Mouse (Mus musculus): ENCODE measurements around the gene Col9a2.
A peak's percentile ranks its signal among the peaks of the same experiment; 100 is the strongest.

The Col9a2 gene

DNA sequence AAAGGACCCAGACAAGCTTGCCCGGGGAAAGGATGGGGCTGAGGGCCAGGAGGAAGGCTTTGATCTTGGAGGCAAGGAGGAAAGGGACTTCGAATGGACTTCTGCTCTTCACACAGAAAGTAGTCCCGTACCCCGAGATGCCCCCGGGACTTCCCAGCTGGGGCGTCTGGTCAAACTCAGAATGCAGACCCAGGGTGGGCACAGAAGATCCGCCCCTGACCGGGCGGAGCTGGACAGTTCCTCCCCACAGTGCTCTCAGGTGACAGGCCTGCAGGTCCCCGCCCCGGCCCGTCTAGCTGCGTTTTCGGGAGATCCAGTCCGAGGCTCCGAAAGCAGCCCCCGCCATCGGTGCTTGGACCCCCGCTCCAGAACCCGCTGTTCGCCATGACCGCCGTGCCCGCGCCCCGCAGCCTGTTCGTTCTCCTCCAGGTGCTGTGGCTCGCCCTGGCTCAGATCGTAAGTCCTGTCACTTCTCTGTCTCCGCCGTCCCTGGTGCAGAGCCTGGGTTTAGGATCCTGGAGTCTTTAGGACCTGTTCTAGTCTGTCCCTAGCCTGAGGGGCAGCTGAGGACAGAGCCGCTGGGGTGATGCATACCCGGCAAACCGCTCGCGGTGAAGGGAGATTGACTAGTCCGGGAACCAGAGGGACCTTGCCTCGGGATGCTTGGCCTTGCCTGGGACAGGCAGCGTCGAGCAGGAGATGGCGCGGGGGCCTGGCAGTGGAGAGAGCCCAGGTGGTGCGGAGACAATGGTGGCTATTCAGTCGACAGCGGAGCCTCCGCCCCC, at the start of gene Col9a2:
TSS of gene Col9a2 (plus strand) at position 55 of the 785 bp plus-strand sequence.
- DNase-seq (ENCODE audit: low spot score): peak; percentile 52

DNA sequence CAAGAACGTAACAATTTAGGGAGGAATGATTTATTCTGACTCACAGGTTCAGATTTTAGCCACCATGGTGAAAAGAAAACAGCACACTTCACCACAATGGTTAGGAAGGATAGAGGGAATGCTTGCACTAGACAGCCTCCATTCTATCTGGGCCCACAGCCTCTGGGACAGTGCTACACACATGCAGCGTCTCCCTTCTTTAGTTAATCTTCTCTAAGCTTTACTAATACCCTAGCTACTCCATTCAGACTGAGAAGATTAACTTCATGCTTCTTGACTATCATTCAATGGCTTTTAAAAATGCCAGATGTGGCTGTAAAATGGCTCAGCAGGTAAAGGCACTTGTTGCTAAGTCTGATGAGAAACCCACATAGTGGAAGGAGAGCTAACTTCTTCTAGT, 46.9 kb upstream of the Col9a2 start:
- no peak for DNase-seq (ENCODE audit: low spot score)

DNA sequence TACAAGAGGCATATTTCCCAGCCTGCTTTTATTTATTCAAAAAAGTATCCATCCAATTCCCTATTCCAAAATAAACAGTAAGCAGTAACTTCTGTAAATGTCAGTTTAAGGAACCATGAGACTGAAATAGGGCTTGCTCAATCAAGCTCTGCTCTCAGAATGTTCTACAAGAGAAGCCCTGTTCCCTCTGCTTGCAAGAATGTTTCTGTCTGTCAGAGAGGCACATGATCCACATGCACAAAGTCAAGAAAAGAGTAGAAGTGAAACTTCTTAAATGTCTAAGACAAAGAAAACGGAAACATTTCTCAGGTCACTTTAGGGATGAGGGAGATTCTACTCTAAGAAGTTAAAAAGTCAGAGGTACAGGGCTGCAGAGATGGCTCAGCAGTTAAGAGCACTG, 46.2 kb upstream of the Col9a2 start:
- no peak for DNase-seq (ENCODE audit: low spot score)

DNA sequence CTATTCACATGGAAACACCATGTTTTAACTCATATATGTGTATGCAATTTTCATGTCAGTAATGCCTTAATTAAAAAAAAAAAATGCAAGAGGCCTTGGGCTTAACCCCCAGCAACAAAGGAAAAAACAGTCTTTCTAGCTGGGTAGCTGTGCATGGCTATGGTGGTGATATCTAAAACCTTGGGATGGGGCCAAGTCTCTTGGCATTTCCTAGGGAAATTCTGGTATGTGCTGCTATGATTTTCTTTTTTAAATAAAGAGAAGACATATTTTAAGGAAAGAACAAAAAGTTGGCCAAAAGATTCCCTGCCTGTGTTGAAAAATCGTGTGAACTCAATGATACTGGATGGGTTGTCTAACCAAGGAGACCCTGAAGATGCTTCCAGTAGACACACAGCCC, 43.3 kb upstream of the Col9a2 start:
- DNase-seq (ENCODE audit: low spot score): no peak

DNA sequence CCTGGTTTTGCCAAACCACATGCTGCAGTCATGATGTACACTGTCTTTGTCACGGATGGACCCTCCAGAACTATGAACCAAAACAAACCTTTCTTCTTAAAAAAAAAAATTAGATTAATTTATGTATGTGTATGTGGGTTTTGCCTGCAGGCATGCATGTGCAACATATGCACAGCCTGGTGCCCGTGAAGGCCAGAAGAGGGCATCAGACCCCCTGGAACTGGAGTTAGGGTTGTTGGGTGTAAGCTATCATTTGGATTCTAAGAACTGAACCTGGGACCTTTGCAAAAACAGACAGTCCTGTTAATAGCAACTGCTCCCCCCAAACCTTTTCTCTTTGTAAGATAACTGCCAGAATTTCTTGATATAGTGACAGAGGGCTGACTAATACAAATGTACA, 38.1 kb upstream of the Col9a2 start:
- DNase-seq (ENCODE audit: low spot score): no peak

DNA sequence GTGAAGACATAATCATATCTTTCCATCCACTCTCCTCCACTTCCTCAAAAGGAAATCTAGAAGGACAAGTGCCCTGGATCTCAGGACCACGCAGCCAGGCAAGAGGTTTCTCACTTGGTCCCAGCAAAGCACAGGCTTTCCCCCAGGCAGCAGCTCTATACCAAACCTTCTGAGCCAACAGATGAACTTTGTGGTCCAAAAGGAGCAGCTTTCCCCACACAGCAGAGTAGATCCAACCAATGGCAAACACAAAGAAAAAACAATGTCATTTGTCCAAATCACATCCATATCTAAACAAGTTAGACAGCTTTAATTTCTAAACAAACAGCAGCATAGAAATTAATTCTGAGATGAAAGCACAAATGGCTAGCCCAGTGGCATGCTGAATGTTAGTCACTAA, 37.5 kb upstream of the Col9a2 start:
- no peak for DNase-seq (ENCODE audit: low spot score)

DNA sequence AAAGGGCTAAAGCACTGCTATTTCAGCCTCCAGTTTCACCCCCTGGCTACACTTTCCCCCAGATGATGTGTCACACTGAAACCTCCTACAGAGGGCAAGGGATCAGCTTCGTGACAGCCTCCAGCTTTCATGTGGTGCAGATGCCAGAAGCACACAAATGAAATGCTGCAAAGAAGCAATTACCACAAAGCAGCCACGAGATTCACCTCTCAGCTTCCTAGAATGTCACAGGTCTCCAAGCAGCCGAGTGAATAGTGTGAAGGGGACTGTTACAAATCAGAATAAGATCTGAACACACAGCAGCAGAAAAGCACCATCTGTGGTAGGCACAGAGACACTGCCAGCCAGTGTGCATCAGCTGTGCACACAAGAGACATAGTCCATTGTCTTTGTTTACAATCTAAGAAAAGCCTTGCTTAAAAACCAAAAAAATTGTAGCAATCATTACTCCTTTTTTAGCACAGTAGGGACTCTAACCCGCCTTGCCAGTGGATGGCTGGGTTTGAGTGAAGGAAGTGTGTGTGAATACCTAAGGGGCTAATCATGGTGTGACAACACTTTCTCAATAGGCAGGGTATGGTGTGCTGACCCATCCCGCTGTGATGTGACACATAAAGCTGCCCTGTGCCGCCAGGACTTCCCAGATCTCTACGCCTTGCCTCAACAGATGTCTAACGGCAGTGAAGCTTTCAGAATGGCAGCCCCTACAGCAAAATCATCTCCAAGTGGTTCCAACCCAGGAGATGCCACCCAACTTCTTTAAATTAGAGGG, 36.6 kb upstream of the Col9a2 start:
- peak; percentile 65 for DNase-seq (ENCODE audit: low spot score)

DNA sequence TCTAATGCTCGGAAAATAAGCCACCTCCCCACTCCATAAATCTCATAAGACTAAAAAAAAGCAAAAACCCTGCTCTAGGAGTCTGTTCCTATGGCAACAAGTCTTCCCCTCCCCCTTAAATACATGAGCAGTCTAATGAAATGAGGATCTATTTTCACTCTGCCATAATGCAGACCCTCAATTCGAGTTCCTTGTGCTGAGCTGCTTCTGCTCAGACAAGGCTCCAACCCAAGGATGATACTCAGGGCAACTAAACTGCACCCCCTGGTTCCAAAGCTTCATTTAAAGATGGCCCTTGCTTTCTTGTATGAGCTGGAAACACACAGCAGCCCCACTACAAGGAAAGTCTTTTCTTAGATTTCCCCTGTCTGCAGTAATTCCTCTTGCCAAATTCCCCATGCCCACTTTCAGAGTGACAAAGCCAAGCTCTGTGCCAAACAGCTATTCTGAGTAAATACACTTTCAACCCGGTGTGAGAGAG, 35.5 kb upstream of the Col9a2 start:
- peak; percentile 53 for DNase-seq (ENCODE audit: low spot score)

DNA sequence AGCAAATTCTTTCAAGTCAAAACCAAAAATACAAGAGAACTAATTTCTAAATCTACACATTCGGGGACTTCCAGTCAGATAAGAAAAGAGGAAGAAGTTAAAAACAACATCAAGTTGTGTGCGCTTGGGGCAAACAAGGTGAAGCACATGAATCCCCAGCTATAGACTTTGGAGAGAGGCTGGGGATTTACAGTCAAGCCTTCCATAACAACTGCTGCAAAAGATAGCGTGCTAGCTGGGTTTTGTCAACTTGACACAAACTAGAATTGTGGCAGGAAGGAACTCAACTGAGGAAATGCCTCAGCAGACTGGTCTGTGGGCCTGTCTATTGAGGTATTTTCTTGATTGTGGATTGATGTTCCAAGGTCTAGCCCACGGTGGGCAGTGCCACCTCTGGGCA, 34.5 kb upstream of the Col9a2 start:
- DNase-seq (ENCODE audit: low spot score): no peak

DNA sequence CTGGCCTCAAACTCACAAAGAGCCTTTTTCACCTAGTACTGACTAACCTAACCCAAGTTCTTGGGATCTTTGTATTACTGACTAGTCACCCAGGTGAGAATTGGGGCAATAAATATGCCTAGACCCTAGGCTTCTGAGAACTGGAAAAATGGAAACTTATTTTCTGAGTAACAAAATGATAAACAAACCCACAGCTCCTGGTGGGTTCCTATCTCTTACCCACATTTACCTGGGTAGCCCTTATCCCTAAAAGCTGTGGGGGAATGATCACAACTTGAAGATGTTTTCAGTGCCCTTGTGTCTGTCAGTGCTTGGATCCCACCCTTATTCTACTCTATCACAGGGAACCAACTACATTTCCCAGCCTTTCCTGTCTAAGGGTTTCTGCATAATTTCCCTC, 32.2 kb upstream of the Col9a2 start:
- no peak for DNase-seq (ENCODE audit: low spot score)

DNA sequence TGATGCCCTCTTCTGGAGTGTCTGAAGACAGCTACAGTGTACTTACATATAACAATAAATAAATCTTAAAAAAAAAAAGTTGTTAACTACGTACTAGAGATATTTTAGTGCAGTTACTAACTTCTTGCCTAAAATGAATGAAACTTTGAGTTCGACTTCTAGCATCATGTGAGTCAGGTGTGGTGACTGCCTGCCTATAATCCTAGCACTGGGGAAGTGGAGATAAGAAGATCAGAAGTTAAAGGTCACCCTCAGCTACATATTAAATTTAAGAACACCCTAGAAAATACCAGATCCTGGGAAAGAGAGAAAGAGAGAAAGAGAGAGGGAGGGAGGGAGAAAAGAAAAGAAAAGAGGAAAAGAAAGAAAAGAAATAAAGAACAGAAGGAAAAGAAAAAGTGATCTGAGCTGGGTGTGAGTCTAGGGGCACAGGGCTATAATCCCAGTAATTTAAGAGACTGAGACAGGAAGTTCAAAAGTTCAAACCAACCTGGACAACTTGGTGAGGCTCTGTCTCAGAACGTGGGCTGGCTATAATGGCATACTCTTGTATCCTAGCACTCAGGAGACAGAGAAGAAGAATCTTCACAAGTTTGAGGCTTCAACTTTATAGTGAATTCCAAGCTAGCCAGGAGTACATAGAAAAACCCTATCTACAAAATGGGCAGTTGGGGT, 31.0 kb upstream of the Col9a2 start:
- no peak for DNase-seq (ENCODE audit: low spot score)

DNA sequence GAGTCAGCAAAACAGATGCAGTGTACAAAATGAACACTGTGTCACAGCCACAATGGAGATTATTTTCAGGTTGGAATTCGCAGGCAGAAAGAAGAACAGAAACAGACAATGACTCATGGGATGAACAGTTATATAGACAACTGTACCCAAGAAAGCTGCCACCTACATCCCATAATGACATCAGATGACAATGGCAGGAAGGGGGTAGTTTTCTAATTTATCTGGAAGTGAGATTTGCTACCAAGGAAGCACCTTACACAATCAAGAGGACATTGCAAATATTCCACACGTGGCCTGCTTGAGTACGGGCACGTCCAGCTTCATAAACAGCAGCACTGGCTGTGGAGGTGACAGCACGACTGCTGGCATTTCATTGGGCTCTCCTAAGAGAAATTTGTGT, 30.0 kb upstream of the Col9a2 start:
- DNase-seq (ENCODE audit: low spot score): no peak

DNA sequence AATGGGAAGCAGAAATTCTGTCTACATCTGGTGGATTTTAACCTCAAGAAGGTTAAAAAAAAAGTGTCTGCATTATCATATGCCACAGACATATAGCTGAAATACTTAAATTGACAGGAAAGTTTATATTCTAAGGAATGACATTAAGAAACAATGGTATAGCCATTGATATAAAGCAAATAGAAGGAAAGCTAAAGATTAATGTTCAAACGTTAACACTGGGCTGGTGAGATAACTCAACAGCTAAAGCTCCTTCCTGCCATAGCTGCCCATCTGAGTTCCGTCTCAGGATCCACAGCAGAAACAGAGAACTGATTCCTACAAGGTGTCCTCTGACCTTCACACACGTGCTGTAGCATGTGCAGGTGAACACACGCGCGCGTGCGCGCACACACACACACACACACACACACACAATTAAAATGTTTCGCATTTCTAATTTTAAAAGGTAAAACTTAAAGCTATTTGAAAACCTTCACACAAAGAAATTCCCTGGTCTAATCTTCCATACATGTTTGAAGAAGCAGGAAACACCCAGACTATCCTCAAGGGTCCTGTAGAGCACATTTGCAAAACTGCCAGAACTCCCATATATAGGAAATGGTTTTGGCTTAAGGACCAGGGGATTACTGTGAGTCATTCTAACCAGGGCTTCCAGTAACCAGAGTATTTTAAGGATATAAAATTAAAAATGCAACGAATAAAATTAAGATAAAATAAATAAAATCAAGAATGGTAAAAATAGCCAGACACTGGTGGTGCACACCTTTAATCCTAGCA, 28.2 kb upstream of the Col9a2 start:
- no peak for DNase-seq (ENCODE audit: low spot score)

DNA sequence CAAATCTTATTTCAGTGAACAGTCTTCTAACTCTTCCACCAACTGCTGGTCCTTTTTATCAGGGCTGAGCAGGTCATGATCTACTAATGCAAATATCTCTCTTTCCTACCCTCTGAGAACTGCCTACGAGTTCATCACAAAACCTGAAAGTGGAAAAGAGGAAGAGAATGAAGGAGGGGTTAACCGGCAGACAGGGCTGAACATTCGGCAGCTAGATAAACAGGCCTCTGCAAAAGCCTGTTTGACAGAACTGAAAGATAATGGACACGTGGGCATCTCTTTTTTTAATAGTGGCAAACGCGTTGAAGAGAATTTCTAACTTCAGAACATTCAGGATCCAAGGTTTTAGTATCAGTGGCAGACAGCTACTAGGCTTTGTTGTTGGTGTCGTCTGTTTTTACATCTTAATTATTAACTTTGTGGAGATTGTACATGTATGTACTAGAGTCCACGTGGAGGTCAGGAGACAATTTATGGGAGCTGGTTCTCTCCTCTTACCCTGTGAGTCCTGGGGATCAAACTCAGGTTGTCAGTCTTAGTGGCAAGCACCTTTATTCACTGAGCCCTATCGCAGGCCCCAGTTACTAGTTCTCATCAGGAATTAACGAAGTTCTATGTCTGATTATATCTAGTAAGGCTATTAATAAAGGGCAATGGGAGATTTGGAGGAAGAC, 24.5 kb upstream of the Col9a2 start:
- DNase-seq (ENCODE audit: low spot score): no peak

DNA sequence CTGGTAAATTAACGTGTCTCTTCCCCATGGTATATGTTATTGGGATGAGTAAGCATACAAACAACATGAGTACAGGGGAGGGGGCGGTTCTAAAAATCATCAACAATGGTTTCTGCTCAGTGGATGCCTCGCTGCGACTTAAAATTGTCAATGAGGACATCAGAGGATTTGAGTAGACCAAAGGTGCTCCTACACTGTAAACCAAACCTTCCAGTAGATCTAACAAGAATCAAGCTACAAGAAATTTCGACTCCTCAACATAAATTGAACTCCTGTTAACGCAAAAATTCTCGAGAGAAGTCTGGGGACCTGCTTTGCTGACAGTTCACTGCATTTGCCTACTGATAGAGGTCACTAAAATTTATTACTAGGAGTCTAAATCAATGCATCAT, 23.9 kb upstream of the Col9a2 start:
- DNase-seq (ENCODE audit: low spot score): no peak

DNA sequence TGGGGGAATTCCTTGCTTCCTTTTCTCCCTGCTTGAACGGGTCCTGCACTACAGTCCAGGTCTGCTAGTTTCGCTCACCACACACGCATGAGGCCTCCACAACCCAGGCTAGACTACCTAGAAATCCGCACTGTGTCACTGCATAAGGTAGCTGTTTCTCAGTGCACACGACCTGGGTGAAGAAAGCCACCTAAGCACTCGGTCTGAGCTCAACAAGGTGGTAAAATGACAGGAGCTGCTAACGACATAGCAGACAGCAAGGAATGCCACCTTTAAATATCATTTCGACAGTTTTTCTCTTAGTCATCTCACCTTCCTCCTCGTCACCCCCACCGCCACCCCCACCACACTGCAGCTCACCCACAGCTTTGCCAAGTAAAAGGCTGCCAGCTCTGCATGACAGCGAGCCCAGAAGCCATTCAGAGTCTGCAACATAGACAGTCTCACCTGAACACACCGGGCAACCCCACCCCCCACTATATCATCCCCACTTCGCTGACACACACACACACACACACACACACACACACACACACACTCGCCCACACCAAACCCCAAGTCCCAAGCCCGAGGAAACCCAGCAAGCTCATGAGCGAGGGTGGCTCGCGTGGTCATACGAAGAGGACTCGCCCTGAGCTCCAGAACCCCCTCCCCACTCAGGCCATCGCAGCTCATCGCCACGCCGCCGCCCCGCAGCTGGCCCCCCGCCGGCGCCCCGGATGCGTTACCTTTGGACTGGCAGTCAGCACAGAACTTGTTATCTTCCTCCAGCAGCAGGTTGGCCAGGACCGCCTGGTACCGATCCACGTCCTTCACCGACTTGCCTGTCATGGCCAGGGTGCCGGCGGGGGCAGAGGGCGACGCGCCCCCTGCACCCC, 22.9 kb upstream of the Col9a2 start:
- DNase-seq (ENCODE audit: low spot score): peak; percentile 21

DNA sequence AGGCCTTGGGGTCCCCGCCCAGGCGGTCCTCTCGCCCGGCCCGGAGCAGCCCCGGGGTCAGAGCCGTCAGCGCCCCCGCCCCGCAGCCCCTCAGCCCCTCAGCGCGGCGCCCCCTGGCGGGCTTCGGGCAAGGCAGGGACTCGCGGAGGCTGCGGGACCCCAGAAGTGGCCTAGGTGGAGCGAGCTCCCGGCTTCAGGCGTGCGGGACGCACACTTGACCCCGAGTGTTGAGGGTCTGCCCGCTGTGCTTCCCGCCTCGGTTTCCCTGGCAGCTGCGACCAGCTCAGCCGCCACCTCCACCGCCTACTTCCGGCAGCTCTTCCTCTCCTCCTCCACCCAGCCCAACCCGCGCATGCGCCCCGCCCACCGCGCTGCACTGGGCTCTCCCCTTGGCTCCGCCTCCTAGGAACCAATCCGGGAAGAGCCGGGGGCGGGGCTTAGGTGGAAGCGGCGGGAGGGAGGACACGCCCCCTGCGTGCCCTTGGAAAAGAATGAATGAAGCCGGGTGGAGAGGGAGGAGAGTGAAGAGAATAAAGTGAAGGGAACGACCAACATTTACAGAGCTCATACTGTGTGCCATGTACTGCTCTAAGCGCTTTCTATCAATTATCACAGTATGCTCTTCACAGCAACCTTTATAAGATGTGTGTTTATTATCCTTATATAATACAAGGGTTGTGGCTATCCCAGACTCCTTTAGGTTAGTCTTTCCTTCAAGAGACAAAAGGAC, 22.1 kb upstream of the Col9a2 start, which contains the start of gene Smap2:
TSS of gene Smap2 (minus strand) at position 320 of the 730 bp plus-strand sequence.
- peak; percentile 98 for DNase-seq (ENCODE audit: low spot score)

DNA sequence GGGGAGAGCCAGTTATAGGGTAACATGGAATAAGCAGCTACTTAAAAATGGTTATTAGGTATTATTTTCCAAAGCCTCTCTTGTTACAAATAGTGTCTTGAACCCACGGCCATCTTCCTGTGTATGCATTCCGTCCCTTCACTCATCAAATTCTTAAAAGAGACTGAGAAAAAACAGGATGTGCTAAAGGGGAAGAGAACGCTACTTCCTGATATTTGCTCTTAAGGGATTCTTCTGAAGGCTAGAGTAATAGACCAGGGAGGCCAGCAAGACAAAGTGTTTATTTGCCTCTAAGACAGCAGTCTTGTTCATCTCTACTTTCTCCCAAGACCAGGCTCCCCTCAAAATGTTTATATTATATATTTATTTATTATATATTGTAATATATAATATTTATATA, 20.9 kb upstream of the Col9a2 start:
- DNase-seq (ENCODE audit: low spot score): no peak

DNA sequence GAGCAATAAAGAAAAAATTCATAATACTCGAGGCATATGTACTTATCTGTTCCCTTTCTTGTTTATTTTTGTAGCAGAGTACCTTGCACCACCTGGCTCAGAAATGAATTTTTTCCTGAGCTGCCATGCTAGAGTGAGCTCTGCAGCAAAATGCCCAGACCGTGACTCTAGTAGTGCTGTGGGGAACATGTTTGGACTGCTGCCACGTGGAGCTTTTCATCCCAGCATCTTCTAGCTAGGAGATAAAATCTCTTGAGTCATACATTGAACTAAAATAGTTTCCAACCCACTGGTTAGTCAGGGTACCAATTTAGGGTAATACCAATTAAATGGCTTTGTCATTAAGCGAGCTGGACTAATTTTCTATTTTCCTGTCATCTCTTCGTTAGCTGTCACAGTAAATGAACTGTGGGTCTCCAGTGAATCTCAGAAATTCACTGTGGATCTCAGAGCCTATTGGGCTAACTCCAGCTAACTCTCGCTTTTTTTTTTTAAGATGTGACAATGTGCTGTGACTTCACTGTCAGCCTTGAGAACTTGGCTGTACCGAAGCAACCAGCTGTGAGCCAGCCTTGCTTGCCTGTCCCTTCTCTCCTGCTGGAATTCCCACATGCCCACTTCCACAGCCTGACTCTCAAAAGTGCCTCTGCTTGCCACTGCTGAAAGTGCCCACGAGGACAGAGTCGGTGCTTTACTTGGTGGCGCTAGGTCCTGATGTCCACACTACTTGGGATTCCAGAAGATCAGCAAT, 19.0 kb upstream of the Col9a2 start:
- DNase-seq (ENCODE audit: low spot score): no peak

All from embryo, embryonic 10 days (tissue).